Mouse (Mus musculus) CH12.LX (cell line): ENCODE measurements around the gene Slc39a13. TPM values are rescaled to one million over a fixed set of nuclear protein-coding genes. Genes with fewer than 3 reads are reported as not detected.
A peak's percentile ranks its signal among the peaks of the same experiment; 100 is the strongest.

ENCODE experiments used
- DNase-seq: peaks from one replicate; pipeline ENCODE4 v3.0.0-alpha.2; 2013; ENCODE audit errors: extremely low read depth
- H3K27ac ChIP-seq: 2 replicates; pipeline ENCODE4 v1.5.1; 2012; ENCODE audit warnings: low read depth, mild to moderate bottlenecking, control low read depth, moderate library complexity; ENCODE audit not compliant: insufficient read depth
- H3K27me3 ChIP-seq: replicated peaks from 2 replicates; pipeline ENCODE3; 2012; ENCODE audit warnings: inconsistent platforms
- H3K36me3 ChIP-seq, 2 experiments: replicated peaks in 1 of 2; 2 replicates each; pipeline versions ENCODE3 to v1.6.1; 2012; ENCODE audit warnings: inconsistent platforms in 1 of 2, low read length in 1 of 2, mild to moderate bottlenecking in 1 of 2, mixed read lengths in 1 of 2, moderate library complexity in 1 of 2; ENCODE audit not compliant: control insufficient read depth in 1 of 2, insufficient read depth in 1 of 2
- H3K4me1 ChIP-seq, 2 experiments: 2 replicates each; pipeline ENCODE4 v1.6.1; 2012; ENCODE audit warnings: inconsistent platforms in 1 of 2, moderate library complexity in 1 of 2; ENCODE audit not compliant: insufficient read depth in 2 of 2, control insufficient read depth in 1 of 2
- H3K4me2 ChIP-seq: 2 replicates; pipeline ENCODE4 v1.6.1; 2012; ENCODE audit warnings: low read depth, mild to moderate bottlenecking, control low read depth; ENCODE audit not compliant: poor library complexity, insufficient read depth, severe bottlenecking
- H3K4me3 ChIP-seq, 3 experiments: fragments of 150-350 bp in 1 of 3; sonication (generic) in 1 of 3; replicated peaks in 1 of 3; 2 replicates each; pipeline versions ENCODE3 to v1.5.1; 2011 to 2012; ENCODE audit warnings: low read depth in 2 of 3, low read length in 2 of 3, mild to moderate bottlenecking in 2 of 3, moderate library complexity in 2 of 3, control low read depth in 1 of 3, improper control_type of control experiment in 1 of 3, inconsistent platforms in 1 of 3, mixed read lengths in 1 of 3; ENCODE audit not compliant: poor library complexity in 1 of 3
- H3K79me2 ChIP-seq: replicated peaks from 2 replicates; pipeline ENCODE4 v1.6.1; 2012; ENCODE audit warnings: mild to moderate bottlenecking, moderate library complexity; ENCODE audit not compliant: control insufficient read depth, poor library complexity, insufficient read depth, severe bottlenecking; ENCODE audit errors: extremely low read depth
- H3K9ac ChIP-seq: 2 replicates; pipeline ENCODE4 v1.6.1; 2012; ENCODE audit warnings: low read depth, mild to moderate bottlenecking, control low read depth, moderate library complexity; ENCODE audit not compliant: insufficient read depth
- H3K9me3 ChIP-seq: replicated peaks from 2 replicates; pipeline ENCODE3; 2012; ENCODE audit warnings: low read length, inconsistent platforms, mixed read lengths
- BHLHE40 ChIP-seq: IDR thresholded peaks from 2 replicates; pipeline ENCODE4 v1.6.1; 2011; ENCODE audit warnings: mild to moderate bottlenecking, low read depth, low read length, improper control_type of control experiment
- CHD2 ChIP-seq: IDR thresholded peaks from 2 replicates; pipeline ENCODE4 v1.6.1; 2011; ENCODE audit warnings: low read length, improper control_type of control experiment
- CTCF ChIP-seq, 2 experiments: IDR thresholded peaks in 1 of 2; conservative IDR thresholded peaks in 1 of 2; 2 replicates each; pipeline ENCODE4 v1.5.1; 2011 to 2012; ENCODE audit warnings: low read depth in 2 of 2, low read length in 2 of 2, improper control_type of control experiment in 1 of 2, inconsistent platforms in 1 of 2, mild to moderate bottlenecking in 1 of 2, moderate library complexity in 1 of 2
- EP300 ChIP-seq: IDR thresholded peaks from 2 replicates; pipeline ENCODE4 v1.6.1; 2011; ENCODE audit warnings: low read length, improper control_type of control experiment
- IRF4 ChIP-seq: IDR thresholded peaks from 2 replicates; pipeline ENCODE4 v1.6.1; 2014; ENCODE audit warnings: low read depth, mild to moderate bottlenecking, inconsistent platforms, low read length, improper control_type of control experiment
- MAFK ChIP-seq: IDR thresholded peaks from 2 replicates; pipeline ENCODE4 v1.6.1; 2011; ENCODE audit warnings: low read length, improper control_type of control experiment; ENCODE audit not compliant: insufficient replicate concordance
- MAZ ChIP-seq: IDR thresholded peaks from 2 replicates; pipeline ENCODE4 v1.6.1; 2012; ENCODE audit warnings: low read depth, mild to moderate bottlenecking, inconsistent platforms, low read length, improper control_type of control experiment, moderate library complexity
- NELFE ChIP-seq: IDR thresholded peaks from 2 replicates; pipeline ENCODE4 v1.6.1; 2011; ENCODE audit warnings: low read depth, low read length, improper control_type of control experiment
- POLR2AphosphoS2 ChIP-seq: IDR thresholded peaks from 2 replicates; pipeline ENCODE4 v1.6.1; 2011; ENCODE audit warnings: low read depth, low read length, improper control_type of control experiment
- RCOR1 ChIP-seq: conservative IDR thresholded peaks from 2 replicates; pipeline ENCODE4 v1.6.1; 2012; ENCODE audit warnings: low read depth, mild to moderate bottlenecking, inconsistent platforms, low read length, improper control_type of control experiment
- UBTF ChIP-seq: IDR thresholded peaks from 2 replicates; pipeline ENCODE4 v1.6.1; 2012; ENCODE audit warnings: low read depth, mild to moderate bottlenecking, inconsistent platforms, low read length, improper control_type of control experiment, moderate library complexity
- USF2 ChIP-seq: conservative IDR thresholded peaks from 2 replicates; pipeline ENCODE4 v1.6.1; 2011; ENCODE audit warnings: low read depth, low read length, improper control_type of control experiment
- dilution Hi-C: fragments of 300-500 bp; cut with MboI; formaldehyde crosslinking; loops from 2 replicates; pipeline ENCODE4 v1.14.3; 2020; ENCODE audit warnings: low sequenced_read_pairs; ENCODE audit not compliant: extremely low pct_unique_long_range_greater_than_20kb, extremely low pct_ligation_motif_present
- in situ Hi-C: fragments of 300-500 bp; cut with MboI; formaldehyde crosslinking; loops from 3 replicates; pipeline ENCODE4 v1.14.3; 2019; ENCODE audit warnings: low sequenced_read_pairs, low pct_ligation_motif_present, low pct_unique_long_range_greater_than_20kb, mixed read lengths
- polyA plus RNA-seq: library from polyadenylated mRNA; unstranded; fragments of >175 nt; gene quantifications from 2 replicates; pipeline ENCODE4 v1.2.1, GENCODE M21; 2012; ENCODE audit warnings: low read depth; ENCODE audit not compliant: insufficient read length
- total RNA-seq, 2 experiments: library from RNA; depleted of rRNA; stranded (reverse); fragments of 300-350 nt in 1 of 2; fragments of >200 nt in 1 of 2; gene quantifications; 2 replicates each; pipeline ENCODE4 v1.2.3; 2012 to 2014

The Slc39a13 gene
- total and polyA plus RNA-seq, 3 experiments: 3.5 to 7.5 (median 7.2) TPM

DNA sequence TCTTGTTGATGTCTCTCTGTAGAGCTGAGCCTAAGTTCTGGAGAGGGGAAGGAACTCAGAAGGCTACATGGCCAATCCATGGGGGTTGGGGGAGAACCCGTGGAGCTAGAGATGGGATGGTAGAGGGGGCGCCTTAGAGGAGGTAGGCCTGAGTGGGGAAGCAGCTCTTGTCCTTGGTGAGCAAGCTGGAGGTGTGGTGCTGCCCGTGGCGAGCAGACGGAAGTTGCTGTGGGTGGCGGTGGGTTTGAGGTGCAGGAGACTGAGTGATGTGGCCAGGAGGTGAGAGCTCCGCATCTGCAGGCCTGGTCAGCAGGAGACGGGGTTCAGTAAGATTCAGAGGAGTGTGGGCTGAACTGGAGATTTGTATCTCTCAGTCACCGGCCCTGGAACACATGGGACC, 17.2 kb upstream of the Slc39a13 start:
- TF ChIP-seq POLR2AphosphoS2 (no peak), IRF4 (no peak), USF2 (no peak), MAZ (no peak), BHLHE40 (no peak), CTCF (conservative IDR thresholded peaks at IDR 0.05 in 1 of 2, IDR thresholded peaks at IDR 0.05 in 1 of 2; ENCODE audit: low read depth in 2 of 2, low read length in 2 of 2) (no peak)
- in situ Hi-C loops: no loop called here
- H3K36me3 ChIP-seq: no peaks in the 10 kb centered on the region
- DNase-seq: no peak
- H3K79me2 ChIP-seq: no peaks in the 10 kb centered on the region
- H3K4me2 ChIP-seq: no peak overlapping the region
- peaks cover 24 to 69% of the 10 kb centered on the region in 2 experiments for H3K4me1 ChIP-seq
- H3K4me3 ChIP-seq: no peak overlapping the region
- no peaks in the 10 kb centered on the region for H3K27me3 ChIP-seq
- no peaks in the 10 kb centered on the region for H3K9me3 ChIP-seq
- no peak overlapping the region for H3K27ac ChIP-seq
- dilution Hi-C loops: no loop called here
- H3K9ac ChIP-seq: no peak overlapping the region

DNA sequence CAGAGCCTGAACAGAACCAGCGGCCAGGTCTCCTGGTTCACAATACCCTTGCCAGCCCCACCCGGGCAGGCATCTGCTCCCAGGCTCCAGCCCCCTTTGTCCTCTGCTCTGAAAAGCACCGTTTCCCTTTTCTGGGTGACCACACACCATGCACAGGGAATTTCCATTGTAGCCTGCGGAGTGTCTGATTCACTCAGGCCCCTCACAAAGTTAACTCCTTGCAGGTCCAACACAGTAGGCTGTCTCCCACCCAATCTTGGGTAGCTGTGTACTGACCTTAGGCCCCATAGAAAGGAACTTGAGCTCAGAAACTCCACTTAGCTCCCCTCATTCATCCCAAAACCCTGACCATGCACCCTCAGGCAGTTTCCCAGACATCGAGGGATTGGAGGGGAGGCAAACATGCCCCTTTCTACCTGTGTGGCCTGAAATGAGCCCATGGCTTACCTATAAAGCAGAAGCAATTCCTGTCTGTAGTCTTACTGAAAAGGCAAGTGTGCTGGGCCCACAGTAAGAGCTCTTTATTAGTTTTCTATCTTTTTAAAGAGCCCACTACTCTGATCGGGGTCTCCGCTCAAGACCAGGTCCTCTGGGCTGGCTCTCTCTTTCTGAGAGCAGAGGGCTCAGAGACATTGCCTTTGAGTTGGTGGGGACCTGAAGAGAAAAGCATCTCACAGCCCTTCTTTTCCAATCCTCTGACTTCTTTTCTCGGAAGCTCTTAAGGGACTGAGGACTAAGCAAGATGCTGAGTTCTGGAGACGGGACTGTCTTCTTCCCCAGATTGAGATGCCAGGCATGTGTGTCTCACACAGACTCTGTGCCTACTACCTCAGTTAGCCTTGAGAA, 16.4 kb upstream of the Slc39a13 start:
- dilution Hi-C loops: no loop called here
- DNase-seq: no peak
- Histone ChIP-seq H3K79me2 (no peaks in the 10 kb centered on the region), H3K27me3 (no peaks in the 10 kb centered on the region), H3K9me3 (no peaks in the 10 kb centered on the region), H3K9ac (no peak overlapping the region), H3K27ac (no peak overlapping the region), H3K4me1 (peaks cover 31 to 70% of the 10 kb centered on the region in 2 experiments), H3K4me3 (no peak overlapping the region), H3K36me3 (no peaks in the 10 kb centered on the region), H3K4me2 (no peak overlapping the region)
- TF ChIP-seq IRF4 (0 out of 2 replicates have a peak, but pooled peaks have one; percentile 26), NELFE (no peak), EP300 (peak; percentile 17; the same call in 1 of the 2 replicates)
- in situ Hi-C loops: no loop called here

DNA sequence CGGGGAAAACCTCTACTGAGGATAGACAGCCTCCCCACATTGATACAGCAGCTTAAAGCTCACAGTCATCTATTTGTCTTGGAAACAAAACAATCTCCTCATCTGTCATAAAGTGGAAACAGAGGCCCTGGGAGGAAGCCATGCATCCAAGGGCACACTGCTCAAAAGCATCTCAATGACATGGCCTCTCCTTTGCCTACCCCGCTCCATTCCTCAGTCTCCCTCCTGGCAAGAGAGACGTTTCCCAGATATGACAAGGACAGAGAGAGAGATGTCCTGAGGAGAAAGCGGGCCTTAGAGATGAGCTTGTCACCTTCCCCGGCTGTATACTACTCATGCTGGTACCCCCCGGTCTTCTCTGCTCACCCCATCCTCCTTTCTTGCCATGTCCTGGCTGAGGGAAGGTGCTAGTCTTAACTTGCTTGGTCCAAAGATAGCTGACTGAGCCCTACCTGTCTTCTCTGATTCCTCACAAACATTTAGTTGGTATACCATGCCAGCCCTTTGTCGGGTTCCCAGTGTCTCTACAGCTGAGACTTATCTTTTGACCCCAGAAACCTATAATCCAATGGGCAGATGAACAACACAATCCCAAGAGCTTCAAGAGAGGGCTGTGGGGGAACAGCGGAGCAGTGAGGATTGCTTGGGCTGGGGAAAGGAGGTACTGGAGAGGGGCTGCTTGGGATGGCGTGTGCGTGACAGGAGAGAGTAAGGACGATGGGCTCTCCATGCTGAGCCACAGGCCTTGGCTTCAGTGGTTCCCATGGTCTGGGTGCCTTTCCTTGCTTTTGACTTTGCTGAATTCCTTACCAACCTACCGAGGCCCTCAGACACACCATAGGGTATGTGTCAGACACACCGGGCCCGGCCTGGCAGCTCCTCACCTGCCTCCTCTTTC, 15.5 kb upstream of the Slc39a13 start:
- no peaks in the 10 kb centered on the region for H3K36me3 ChIP-seq
- in situ Hi-C loops: no loop called here
- no peak overlapping the region for H3K4me2 ChIP-seq
- H3K27ac ChIP-seq: no peak overlapping the region
- H3K4me3 ChIP-seq: no peak overlapping the region
- no peak for DNase-seq
- no peaks in the 10 kb centered on the region for H3K27me3 ChIP-seq
- H3K79me2 ChIP-seq: no peaks in the 10 kb centered on the region
- H3K9ac ChIP-seq: no peak overlapping the region
- peaks cover 37 to 77% of the 10 kb centered on the region in 2 experiments for H3K4me1 ChIP-seq
- no peaks in the 10 kb centered on the region for H3K9me3 ChIP-seq
- dilution Hi-C loops: no loop called here
- TF ChIP-seq UBTF (no peak), RCOR1 (no peak), MAFK (no peak), CHD2 (no peak), POLR2AphosphoS2 (no peak)
